Mouse (Mus musculus): ENCODE results near the gene Ndufaf4.
A peak's percentile ranks its signal among the peaks of the same experiment; 100 is the strongest.
"Not testable (repeated sequence)": the region's sequence is repeated elsewhere in the genome, so short reads cannot be mapped to it uniquely, and the experiment has no call there.

Gene Ndufaf4

GRCm38 (mm10) chr4:24897851-24898515 lies at the start of gene Ndufaf4:
TSS of gene Ndufaf4 (plus strand) at chr4:24898083.
- peak; percentile 92 to 99 for DNase-seq

GRCm38 (mm10) chr4:24850401-24851325 lies 47.2 kb upstream of the Ndufaf4 start, which contains the start of gene Klhl32:
TSS of gene Klhl32 (minus strand) at chr4:24851124.
- peak; percentile 5 to 19 for DNase-seq

GRCm38 (mm10) chr4:24865691-24866090 lies 32.2 kb upstream of the Ndufaf4 start:
- DNase-seq, result no peak

- no peak for DNase-seq
These were observed 28.7 kb upstream of the Ndufaf4 start for GRCm38 (mm10) chr4:24869230-24869629.

GRCm38 (mm10) chr4:24889386-24889785 lies 8.5 kb upstream of the Ndufaf4 start:
- DNase-seq, result not testable (repeated sequence)

GRCm38 (mm10) chr4:24892293-24892692 lies 5.6 kb upstream of the Ndufaf4 start:
- not testable (repeated sequence) for DNase-seq

- no peak for DNase-seq
These were observed 3.3 kb upstream of the Ndufaf4 start for GRCm38 (mm10) chr4:24894625-24895024.

GRCm38 (mm10) chr4:24896829-24897228 lies 1.1 kb upstream of the Ndufaf4 start:
- no peak for DNase-seq

GRCm38 (mm10) chr4:24897351-24897750 lies 532 bp upstream of the Ndufaf4 start:
- DNase-seq, result no peak

- no peak for DNase-seq
These were observed 753 bp downstream of the Ndufaf4 start for GRCm38 (mm10) chr4:24898636-24899035.

- no peak for DNase-seq
These were observed 1.3 kb downstream of the Ndufaf4 start for GRCm38 (mm10) chr4:24899146-24899545.

GRCm38 (mm10) chr4:24907745-24908144 lies 9.9 kb downstream of the Ndufaf4 start:
- no peak for DNase-seq

- no peak for DNase-seq
These were observed 17.7 kb downstream of the Ndufaf4 start for GRCm38 (mm10) chr4:24915631-24916030.

GRCm38 (mm10) chr4:24920006-24920577 lies 22.2 kb downstream of the Ndufaf4 start:
- DNase-seq, result no peak

- DNase-seq, result no peak
These were observed 26.8 kb downstream of the Ndufaf4 start for GRCm38 (mm10) chr4:24924726-24925125.

- DNase-seq, result no peak
These were observed 30.4 kb downstream of the Ndufaf4 start for GRCm38 (mm10) chr4:24928260-24928780.

GRCm38 (mm10) chr4:24928926-24929325 lies 31.0 kb downstream of the Ndufaf4 start:
- no peak for DNase-seq

- no peak for DNase-seq
These were observed 45.0 kb downstream of the Ndufaf4 start for GRCm38 (mm10) chr4:24942728-24943424.

Measured in spleen, adult 18-20 months (tissue).